Mouse (Mus musculus) regulatory T cell (primary cell): ENCODE measurements around the gene Macrod2.

Source experiments
- in situ Hi-C: fragments of 300-600 bp; cut with MboI, MseI; formaldehyde crosslinking; loops from one replicate; pipeline ENCODE4 v1.15.1; 2025; ENCODE audit warnings: high pct_unique_total_duplicates

Gene Macrod2

DNA sequence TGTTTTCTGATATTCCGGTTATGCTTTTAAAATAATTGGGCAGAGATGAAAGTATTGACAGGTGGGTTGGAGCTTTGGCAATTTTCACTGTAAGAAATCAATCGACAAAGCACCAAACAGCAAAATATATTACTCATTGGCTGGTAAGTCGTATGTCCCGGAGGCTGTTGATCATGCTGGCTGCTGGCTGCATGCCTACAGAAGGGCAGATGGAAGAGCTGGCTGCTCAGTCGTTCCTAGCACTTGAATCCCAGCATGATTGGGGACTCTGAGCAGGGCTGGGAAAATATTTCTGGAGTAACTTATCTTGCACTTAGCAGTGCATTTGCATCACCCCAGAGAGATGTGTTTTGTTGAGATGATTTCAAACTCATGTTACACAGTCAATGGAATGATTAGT, 1223.1 kb downstream of the Macrod2 start:
- in situ Hi-C loops, result no loop called here

DNA sequence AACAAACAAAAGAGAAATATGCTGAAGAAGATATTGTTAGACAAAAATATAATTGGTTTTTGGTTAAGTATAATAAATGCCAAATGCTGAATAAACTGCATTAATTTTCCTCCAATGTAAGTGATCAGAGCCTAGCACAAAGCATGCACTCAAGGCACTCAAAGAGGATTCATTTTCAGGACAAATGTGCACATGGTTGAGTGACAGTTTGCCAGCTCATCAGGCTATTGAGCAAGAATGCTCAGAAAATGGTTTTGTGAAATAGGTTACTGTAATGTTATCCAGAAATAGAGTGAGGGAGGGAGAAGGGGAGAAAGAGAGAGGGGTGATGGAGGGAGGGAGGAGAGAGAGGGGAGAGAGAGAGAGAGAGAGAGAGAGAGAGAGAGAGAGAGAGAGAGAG, 1268.9 kb downstream of the Macrod2 start:
- in situ Hi-C loops, result no loop called here

DNA sequence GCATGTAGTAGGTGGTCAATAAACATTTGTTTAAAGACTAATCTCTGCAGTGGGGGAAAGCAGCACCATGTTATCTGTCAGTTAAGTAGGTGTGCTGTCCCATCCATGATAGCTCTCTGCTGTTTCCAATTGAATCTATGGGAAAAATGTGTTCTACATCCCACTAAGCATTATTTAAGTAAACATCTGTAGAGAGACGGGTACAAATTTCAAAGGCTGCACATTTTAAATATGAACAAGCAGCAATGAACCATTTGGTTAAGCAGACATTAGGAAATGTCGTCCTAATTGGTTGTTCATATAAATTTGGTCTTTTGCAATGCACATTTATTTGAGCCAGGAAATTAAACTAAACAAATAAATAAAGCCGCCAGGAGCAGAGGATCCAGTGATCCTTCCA, 1277.7 kb downstream of the Macrod2 start:
- in situ Hi-C loops, result no loop called here

DNA sequence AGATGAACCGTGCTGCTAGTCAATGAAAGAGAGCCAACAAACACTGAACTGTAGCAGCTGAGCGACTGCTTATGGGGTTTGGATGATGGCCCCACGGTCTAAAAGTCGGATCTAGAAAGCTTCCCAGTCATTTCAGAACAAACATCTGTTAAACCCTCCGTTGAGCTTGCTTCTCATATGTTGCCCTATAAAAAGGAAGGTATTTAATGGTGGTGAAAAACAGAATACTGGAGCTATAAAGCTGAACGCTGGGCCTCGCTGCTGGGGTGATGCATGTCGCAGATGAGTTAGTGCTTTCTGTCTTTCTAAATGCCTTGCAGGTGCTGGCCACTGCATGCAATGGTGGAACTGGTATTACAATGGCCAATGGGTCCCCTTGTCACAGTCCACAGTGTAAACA, 1278.3 kb downstream of the Macrod2 start:
- in situ Hi-C loops, result no loop called here

DNA sequence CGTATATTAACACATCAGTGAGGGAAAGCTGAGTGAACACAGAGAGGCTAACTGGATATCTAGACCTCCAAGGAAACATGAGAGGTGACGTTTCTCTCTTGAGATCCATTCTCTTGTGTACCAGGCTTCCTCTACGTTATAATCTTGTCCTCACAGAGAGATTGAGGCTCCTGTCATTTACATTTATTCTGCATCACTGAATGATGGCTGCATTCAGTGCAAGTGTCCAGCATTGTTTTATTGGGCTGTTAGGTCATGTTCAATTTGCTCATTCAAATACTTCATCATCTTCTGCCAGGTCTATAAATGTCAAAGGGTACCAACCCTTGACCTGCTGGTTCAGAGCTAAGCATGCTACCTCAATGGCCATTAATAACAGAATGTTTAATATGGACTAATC, 1302.4 kb downstream of the Macrod2 start:
- in situ Hi-C loops, result no loop called here

DNA sequence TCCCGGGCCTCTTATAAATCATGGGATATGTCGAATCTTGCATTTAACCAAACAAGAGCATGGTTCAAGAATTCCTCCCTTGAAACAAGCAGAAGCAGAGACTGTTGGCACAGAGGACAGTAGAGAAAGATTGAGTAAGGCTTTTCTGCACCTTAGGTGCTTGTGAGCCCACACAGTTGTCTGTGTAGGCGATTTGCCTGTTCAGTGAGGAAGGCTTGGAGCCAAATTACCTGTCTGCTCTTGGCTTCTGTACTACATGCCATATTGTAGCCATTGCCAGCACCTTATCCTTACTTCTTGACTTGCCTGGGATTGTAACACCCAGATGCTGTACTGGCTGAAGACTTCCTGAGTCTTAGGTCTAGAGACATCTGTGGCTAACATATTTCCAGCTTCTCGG, 1303.2 kb downstream of the Macrod2 start:
- in situ Hi-C loops, result no loop called here

DNA sequence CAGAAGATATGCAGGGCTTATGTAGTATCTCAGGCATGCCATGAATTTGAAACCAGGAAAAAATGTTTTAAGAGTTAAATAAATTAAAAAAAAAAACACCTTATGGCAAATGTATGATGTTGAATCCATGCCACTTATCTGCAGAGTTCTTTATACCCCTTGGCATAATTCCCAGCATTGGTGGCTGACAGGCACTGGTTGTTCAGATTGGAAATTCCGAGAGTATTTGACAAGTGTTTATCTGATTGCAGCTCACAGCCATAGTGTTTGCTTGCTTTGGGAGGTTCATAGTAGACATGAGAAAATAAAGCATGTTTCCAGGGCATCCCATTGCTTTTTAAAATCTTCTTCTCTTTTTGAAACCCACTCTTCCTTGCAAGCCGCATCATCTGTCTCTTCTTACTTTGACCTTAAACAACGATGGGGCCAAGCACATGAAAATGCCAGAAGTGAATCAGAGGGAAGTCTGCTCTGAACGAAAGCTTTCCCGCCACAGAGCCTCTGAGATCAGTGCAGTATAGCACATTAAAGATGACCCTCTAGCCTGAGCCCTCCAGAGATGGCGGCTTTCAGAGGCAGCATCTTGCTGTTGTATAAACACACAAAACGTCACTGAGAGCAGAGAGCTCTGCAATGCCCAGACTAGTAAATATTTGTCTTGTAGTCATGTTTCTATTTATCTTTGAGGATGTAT, 1305.8 kb downstream of the Macrod2 start:
- in situ Hi-C loops, result no loop called here

DNA sequence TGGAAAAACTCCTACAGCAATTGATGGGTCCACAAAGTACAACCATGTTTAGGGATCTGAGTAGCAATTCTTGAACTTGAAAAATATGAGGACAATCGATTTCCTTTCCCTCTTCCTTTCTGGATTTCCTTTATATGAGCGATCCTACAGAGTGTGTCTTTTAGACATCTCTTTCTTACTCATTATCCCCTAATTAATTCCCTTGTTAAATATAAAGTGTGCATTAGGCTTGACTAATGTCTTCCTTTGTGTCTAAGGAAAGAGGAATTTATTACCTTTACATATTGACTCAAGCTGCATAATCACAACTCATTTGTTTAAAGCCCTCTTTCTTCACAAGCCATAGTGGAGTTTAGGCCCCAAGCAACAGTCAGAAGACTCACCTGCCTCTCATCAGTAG, 1316.7 kb downstream of the Macrod2 start:
- in situ Hi-C loops, result no loop called here

DNA sequence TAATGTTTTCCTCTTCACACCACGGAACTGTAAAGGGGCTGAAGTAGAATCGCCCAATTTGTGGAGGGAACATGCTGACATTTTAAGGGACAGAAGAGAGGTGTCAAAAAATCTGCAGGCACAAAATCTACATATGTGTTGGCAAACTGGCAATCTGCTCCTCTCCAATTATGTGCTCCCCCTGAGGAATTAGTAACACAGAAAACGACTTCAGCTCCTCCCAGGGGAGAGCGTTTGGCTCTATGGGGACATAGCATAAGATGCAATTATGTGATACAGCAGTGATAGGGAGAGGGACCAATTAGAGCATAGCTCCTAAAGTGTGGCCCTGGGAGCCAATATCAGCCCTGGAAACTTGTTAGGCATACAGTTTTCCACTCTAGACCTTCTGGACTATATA, 1317.2 kb downstream of the Macrod2 start:
- in situ Hi-C loops, result no loop called here

DNA sequence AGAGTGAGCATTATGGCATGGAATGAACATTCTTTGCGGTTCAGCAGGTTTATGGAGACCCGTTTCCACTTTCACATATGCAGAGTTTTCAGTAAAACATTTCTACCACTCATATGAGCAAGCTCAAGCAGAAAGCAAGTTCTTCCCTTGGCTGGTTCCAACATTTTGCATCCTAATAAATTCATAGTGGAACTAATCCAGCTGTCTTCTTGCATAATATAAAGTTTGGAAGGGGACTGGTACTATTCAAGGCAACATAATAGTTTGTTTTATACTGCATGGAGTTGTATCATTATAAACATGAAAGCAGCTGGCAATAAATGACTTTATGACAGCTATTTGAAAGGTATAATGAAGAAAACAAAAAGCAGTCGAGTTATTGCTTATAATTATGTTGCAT, 1320.0 kb downstream of the Macrod2 start:
- in situ Hi-C loops, result no loop called here

DNA sequence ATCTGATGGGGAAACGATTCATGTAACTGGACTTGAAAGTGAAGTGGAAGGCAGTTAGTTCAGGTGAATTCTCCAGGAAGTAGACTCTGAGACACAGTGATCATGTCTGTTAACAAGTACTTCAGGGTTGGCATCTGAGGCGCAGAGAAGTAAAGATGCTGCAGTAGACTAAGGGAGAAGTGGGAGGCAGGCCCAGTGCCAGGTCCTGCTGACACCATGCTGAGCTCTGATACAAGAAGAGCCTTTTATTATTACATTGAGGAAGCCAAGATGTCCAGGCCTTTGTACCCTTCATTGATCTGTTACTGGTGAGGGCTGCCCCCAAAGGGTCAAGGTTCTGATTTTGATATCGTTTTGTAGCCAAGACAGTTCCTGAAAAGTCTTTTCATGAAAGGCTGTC, 1327.4 kb downstream of the Macrod2 start:
- in situ Hi-C loops, result no loop called here

DNA sequence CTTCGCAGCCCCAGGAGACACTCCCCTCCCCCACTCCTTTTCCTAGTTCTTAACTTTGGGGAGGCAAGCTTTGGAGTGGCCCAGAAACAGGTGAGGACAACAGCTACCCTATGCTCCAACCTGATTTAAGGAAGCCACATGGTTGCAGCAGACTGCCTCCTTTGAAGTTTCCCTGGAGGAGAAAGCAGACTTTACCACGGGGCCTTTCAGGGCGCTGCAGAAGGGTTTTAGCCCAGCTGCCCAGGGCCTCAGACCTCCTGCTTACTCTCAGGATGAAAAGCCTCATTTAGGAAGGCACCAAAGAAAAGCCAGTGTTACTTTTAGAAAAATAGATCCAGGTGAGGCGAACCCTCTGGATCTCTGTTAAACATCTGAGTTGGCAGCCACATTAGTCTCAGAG, 1333.9 kb downstream of the Macrod2 start:
- in situ Hi-C loops, result no loop called here

DNA sequence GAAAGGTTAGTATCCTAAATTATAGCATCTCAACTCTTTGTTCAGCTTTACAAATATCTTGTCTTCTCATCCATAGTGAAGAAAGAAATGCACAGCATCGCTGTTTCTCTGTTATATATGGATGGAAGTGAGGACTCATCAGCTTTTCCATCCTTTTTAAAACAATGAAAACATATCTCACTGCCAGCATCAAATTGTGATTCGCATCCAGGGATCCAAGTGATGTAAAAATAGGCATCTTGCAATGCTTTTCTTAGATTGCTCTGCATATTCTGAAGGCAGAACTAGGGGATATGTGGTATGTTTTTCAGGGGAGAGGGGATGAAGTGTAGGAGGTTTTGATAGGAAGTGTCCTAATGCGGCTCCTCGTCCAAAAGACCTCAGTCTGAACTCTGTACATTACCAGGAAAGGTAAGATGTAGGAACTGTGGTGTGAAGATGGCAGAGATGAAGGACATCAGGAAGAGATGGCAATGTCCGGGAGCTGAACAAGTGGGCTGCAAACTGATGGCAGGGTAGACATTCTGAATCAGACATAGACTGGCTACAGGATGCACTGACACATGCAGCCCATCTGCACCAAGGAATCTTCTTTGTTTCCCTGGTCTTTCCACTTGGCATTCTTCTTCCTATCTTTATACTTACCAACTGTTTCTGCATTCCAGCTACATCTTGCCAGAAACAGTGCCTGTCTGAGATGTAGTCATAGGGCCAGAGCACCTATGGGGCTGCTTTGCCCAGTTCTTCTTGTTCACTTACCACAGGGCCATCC, 1341.8 kb downstream of the Macrod2 start:
- in situ Hi-C loops, result no loop called here

DNA sequence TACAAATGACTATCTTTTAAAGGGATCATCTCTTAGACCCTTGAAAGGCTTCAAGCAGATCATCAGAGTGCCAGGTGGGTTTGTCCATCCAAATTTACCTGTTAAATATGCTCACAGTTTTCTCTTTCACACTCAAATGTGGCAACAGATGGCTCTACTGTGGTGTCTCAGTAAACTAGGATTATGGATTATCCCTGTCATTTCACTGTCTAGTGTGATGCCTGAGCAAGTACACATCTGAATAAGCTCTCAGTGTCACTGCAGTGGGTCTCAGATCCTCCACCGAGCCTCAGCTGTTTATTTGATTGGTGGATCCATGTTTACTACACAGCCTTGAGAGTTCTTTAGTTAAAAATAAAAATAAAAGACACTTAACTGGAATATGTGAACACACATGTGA, 1343.6 kb downstream of the Macrod2 start:
- in situ Hi-C loops, result no loop called here

DNA sequence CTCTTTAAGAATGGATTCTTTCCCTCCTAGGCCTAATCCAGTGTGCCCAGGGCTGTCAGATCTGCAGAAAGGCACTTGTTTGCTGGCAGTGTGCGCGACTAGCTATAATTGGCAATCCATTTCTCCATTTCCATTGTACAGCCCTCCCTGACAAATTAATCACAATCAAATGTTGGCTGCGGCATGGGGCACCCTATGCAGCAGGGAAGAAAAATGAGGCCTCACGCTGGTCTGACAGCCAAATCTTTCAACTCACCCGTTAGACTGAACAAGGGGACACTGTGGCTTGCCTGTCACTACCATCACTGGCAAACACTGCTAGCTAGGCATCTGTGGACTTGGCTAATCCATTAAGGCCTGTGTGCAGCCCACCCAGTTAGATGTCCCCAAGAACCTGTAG, 1345.2 kb downstream of the Macrod2 start:
- in situ Hi-C loops, result no loop called here

DNA sequence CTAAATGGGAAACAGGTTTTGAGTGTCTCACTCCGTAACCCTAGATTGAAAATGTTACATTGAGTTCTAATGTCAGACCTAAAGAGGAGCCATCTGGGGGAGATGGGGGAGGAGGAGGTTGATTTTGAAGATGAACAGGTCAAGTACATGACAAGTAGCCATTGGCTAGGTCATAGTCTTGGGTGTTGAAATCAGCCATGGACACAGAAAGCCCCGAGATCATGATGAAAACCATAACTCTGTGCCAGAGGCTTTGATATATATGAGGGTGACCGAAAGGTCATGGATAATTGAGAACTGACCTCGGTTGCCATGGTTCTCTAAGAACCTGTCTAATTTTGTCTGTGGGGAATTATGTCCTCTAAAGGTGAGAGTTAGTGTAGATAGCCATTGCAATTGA, 1405.1 kb downstream of the Macrod2 start:
- in situ Hi-C loops, result no loop called here

DNA sequence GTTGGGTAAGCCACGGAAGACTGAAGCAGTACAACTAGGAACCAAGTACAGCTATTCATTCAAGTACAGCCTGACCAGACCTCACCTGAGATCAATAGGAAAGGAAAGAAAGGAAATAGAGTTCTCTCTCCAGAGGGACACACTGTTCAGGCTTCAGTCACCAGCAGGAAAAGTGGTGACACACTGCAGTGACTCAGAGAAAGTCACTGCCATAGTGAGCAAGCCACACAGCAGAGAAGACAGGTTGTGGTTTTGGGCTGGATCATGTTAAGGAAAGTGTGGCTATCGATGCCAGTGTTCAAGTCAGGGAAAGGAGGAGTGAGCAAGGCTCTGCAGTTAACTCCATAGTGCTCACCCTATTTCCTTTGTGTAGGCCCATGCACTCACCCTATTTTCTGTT, 1405.8 kb downstream of the Macrod2 start:
- in situ Hi-C loops, result no loop called here

DNA sequence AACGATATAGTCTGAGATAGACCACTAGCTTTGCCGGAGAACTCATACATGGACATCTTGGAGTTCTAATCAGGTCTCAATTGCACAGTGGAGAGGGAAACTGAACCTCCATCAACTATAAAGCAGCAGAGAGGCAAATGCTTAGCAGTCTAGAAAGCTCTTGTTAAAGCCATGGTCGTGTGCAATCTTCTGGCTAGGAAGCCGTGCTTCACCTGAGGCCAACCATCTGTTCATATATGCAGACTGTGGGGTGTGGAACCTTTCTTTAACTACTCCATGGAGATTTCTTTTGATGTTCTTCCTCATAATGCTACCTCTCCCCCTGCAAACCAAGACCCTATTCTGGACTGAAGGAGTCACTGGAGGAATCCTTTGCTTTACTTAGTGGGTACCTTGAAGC, 1421.2 kb downstream of the Macrod2 start:
- in situ Hi-C loops, result loop anchor here (5.0 kb wide), 1 partner anchor 56 kb away; no protein-coding TSS in a partner anchor

DNA sequence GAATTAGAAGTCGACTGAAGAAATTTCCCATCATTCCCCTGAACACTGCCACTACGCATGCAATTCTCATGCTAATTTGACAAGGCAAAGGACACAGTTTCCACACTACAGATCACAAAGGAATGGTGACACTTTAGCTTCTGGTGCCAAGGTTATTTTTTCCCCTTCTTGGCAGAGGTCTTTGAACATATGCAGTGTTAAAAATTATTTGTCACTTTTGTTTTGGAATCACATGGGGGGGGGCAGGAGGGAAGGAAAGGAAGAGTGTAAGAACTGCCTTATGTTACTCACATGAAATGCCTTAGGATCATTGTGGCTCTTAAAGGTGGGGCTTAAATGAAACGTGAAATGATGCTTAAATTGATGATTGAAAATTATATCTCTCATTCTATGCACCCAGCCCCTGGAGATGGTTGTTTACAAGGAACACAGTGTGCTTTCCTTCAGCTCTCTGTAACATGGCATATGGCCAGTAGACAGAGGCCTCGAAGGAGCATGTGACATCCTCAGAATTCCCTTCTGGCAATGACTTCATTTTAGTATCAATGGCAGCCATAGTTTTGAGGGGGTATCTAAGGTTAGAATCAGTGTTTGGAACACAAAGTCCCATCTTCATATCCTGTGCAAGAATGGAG, 1422.6 kb downstream of the Macrod2 start:
- in situ Hi-C loops, result loop anchor here (5.0 kb wide), 1 partner anchor 55 kb away; no protein-coding TSS in a partner anchor

DNA sequence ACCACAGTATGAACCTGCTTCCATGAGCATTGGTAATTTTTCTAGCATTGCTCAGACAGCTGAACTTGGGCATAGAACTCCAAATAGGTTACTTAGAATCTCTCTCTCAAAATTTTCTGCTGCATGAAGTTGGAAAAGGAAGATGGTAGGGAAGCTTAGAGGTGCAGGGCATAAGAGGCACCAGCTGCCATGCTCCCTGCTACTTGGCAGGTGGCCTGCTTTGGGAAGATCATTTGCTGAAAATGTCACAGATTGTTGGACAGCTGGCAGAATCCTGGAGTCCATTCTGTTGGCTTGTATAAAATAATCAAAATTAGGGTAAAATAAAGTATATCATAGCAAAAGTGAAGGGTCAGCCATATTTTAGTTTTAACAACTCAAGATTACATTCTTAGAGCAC, 1425.7 kb downstream of the Macrod2 start:
- in situ Hi-C loops, result no loop called here

DNA sequence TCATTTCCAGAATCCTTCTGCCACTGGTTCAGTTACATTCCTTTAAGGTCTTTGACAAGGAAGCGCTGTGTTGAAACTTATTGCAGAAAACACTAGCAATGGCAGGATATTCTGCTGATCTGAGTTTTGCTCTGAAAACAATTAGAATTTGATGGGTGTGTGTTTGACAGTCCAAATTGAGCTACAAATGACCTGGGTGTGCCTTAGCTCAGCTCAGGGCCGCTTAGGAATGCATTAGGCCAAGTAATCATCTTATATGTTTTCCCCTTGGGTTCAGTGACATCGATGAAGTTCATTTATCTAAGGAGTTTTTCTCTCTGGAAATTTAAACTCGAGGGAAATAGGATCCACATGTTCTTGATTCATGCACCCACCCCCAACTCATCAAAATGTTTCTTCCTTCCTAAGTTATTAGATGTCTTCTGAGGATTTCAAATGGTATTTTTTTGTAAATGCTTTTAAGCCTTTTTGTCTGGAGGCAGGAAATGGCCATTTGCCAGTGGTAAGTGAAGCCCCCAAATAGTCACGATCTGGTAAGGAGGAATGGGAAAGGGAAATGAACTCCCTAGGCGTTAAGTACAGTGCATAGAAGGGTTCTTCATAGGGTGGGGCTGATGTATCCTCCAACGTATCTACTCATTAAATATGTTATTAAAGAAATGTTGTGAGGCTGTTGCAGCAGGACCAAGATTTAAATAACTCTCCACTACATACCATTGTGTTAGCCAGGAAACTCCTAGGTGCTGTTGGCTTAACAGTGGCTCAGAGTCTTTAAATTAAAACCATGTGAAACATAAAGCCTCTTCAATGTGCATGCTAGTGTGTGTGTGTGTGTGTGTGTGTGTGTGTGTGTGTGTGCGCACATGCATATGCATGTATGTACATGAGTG, 1430.7 kb downstream of the Macrod2 start:
- in situ Hi-C loops, result no loop called here

DNA sequence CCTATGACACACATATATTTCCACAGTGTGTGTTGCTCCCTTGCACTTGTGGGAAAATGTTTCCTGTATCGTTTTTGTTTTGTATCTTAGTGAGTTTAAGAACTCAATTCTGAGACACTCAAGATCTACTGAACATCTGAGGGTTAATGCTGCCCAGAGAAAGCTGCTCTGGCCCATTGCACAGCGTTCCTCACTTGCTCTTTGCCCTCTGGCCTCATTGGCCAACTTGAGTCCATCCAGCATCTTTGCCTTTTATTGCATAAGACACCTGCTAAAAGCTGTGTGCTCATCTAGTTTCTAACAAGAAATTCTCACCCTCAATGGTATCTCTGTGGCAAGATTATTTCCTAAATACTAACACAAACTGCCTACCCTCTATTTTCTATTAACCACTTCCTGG, 1435.4 kb downstream of the Macrod2 start:
- in situ Hi-C loops, result no loop called here
